Mouse (Mus musculus): ENCODE measurements around the gene Kpna1.

GRCm38 (mm10) chr16:36040640-36041624 lies 62.4 kb downstream of the Kpna1 start, which contains the start of gene Wdr5b:
- peak; percentile 32; the same call in 1 of the 2 replicates for TF ChIP-seq POLR2A (IDR thresholded peaks at IDR 0.05; ENCODE audit: insufficient read depth, low read depth, low read length)
- TF ChIP-seq CTCF (IDR thresholded peaks at IDR 0.05; ENCODE audit: insufficient read depth, low read depth, low read length), result no peak
